Mouse (Mus musculus): ENCODE data around the gene Gbgt1.
A peak's percentile ranks its signal among the peaks of the same experiment; 100 is the strongest.
"Not testable (repeated sequence)": the region's sequence is repeated elsewhere in the genome, so short reads cannot be mapped to it uniquely, and the experiment has no call there.

Gbgt1 gene

GRCm38 (mm10) chr2:28498431-28498830 is 1.7 kb downstream of the Gbgt1 start:
- DNase-seq (ENCODE audit: low read depth, low spot score): no peak

GRCm38 (mm10) chr2:28502987-28503386 is 6.3 kb downstream of the Gbgt1 start:
- DNase-seq (ENCODE audit: low read depth, low spot score): no peak

GRCm38 (mm10) chr2:28504676-28505075 is 8.0 kb downstream of the Gbgt1 start:
- no peak for DNase-seq (ENCODE audit: low read depth, low spot score)

- DNase-seq (ENCODE audit: low read depth, low spot score): no peak
Measured at GRCm38 (mm10) chr2:28505795-28506194, 9.1 kb downstream of the Gbgt1 start, which contains the start of gene Gm10134. Gm10134 (plus strand) TSS chr2:28506095.

GRCm38 (mm10) chr2:28506291-28506690 is 9.6 kb downstream of the Gbgt1 start:
- DNase-seq (ENCODE audit: low read depth, low spot score): no peak

- DNase-seq (ENCODE audit: low read depth, low spot score): not testable (repeated sequence)
Measured at GRCm38 (mm10) chr2:28511600-28511999, 14.9 kb downstream of the Gbgt1 start.

GRCm38 (mm10) chr2:28512798-28513401 is 16.2 kb downstream of the Gbgt1 start, which contains the start of gene Ralgds:
Ralgds (plus strand) TSS chr2:28513125.
- no peak for DNase-seq (ENCODE audit: low read depth, low spot score)

GRCm38 (mm10) chr2:28513431-28514370 is 17.0 kb downstream of the Gbgt1 start:
- DNase-seq (ENCODE audit: low read depth, low spot score): no peak

- peak; percentile 78 for DNase-seq (ENCODE audit: low read depth, low spot score)
Measured at GRCm38 (mm10) chr2:28514489-28514888, 17.8 kb downstream of the Gbgt1 start.

- peak; percentile 72 for DNase-seq (ENCODE audit: low read depth, low spot score)
Measured at GRCm38 (mm10) chr2:28517206-28517909, 20.7 kb downstream of the Gbgt1 start.

GRCm38 (mm10) chr2:28518231-28518630 is 21.5 kb downstream of the Gbgt1 start:
- DNase-seq (ENCODE audit: low read depth, low spot score): no peak

GRCm38 (mm10) chr2:28520581-28520980 is 23.9 kb downstream of the Gbgt1 start:
- no peak for DNase-seq (ENCODE audit: low read depth, low spot score)

- DNase-seq (ENCODE audit: low read depth, low spot score): no peak
Measured at GRCm38 (mm10) chr2:28521571-28522151, 25.0 kb downstream of the Gbgt1 start.

- no peak for DNase-seq (ENCODE audit: low read depth, low spot score)
Measured at GRCm38 (mm10) chr2:28522166-28522565, 25.5 kb downstream of the Gbgt1 start.

- DNase-seq (ENCODE audit: low read depth, low spot score): no peak
Measured at GRCm38 (mm10) chr2:28523643-28524117, 27.0 kb downstream of the Gbgt1 start.

- DNase-seq (ENCODE audit: low read depth, low spot score): no peak
Measured at GRCm38 (mm10) chr2:28524406-28524805, 27.7 kb downstream of the Gbgt1 start.

GRCm38 (mm10) chr2:28525219-28525942 is 28.7 kb downstream of the Gbgt1 start:
- no peak for DNase-seq (ENCODE audit: low read depth, low spot score)

- no peak for DNase-seq (ENCODE audit: low read depth, low spot score)
Measured at GRCm38 (mm10) chr2:28525943-28526876, 29.5 kb downstream of the Gbgt1 start.

- DNase-seq (ENCODE audit: low read depth, low spot score): no peak
Measured at GRCm38 (mm10) chr2:28527436-28528353, 31.0 kb downstream of the Gbgt1 start.

Measured in embryo, embryonic 11.5 days (tissue).